Comparison of ENCODE assay signal across 11 mouse cellular contexts in the genomic region with DNA sequence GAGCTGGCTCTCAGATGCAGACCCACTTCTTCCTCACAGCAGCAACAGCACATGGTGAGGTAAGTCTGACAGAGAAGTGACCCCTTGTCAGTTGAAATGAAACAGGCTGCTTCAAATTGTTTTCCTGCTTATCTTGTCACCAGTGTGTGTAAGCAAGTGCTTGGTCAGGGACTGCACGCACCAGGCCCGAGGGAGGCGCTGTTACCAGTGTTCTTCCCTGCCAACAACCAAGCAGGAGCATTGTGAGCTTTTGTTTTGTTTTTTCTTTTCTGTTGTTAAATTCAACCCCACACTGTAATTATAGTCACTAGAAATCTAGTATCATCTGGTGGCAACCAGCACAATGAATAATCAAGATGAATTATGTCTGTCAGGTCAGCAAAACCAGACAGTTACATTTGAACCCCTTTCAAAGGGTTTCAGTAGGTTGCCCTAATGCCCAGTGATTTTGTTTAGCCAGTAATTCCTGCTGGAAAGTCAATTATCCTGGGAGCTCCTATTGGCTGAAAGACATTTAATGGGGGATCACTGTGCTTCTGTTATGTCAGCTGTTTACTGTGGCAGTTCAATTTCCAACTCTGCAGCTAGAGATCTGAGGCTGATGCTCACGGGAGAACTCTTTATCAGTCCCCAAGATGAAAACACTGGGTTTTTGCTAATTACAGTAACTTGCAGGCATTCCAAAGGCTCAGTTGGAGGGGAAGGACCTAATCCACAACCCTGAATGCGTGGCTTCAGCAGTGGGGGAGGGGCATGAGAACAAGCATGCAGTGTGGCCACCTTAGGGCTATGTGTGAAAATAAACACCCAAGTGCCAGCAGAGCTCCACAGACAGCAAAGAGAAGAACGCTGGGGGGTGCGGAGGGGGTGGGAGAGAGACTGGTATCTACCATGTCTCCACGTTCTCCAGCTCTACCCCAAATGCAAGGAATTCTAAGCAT. TPM values are rescaled to one million over a fixed set of nuclear protein-coding genes. Genes with fewer than 3 reads are reported as not detected.
DNase-seq lines count a peak whose midpoint lies in the region; ATAC-seq and TF ChIP-seq lines count a peak whose summit lies in the region.
"Had no signal": no experiment of that assay in that cellular context is flagged by ENCODE, and none has a peak within 500 bp of the region (broad histone marks: within the 10 kb centered on the region; RNA-seq: fewer than 3 reads in every experiment).

No protein-coding gene starts in this region.

- H3K4me1 ChIP-seq in kidney, embryonic 16.5 days (ENCODE audit: insufficient read depth, low read length) = peaks cover 68% of the 10 kb centered on the region
- peaks cover 50% of the 10 kb centered on the region for H3K4me1 ChIP-seq in forebrain, embryonic 14.5 days (ENCODE audit: control insufficient read depth, insufficient read depth, low read length)
- H3K4me1 ChIP-seq in midbrain, embryonic 13.5 days (replicated peaks) = peaks cover 84% of the 10 kb centered on the region

- no peaks in the 10 kb centered on the region for H3K36me3 ChIP-seq in kidney, embryonic 16.5 days (ENCODE audit: insufficient read depth, low read length)
- H3K36me3 ChIP-seq in forebrain, embryonic 14.5 days (ENCODE audit: control insufficient read depth, insufficient read depth, low read length) = no peaks in the 10 kb centered on the region; the same call in 1 of the 2 replicates
- peaks cover 9% of the 10 kb centered on the region; the same call in 1 of the 2 replicates for H3K36me3 ChIP-seq in midbrain, embryonic 13.5 days
- H3K36me3 ChIP-seq: lung, embryonic 15.5 days had no signal

- no peaks in the 10 kb centered on the region for H3K9me3 ChIP-seq in kidney, embryonic 16.5 days (ENCODE audit: low read length)
- H3K9me3 ChIP-seq in forebrain, embryonic 14.5 days (replicated peaks; ENCODE audit: control insufficient read depth, low read length) = no peaks in the 10 kb centered on the region
- no peaks in the 10 kb centered on the region for H3K9me3 ChIP-seq in midbrain, embryonic 13.5 days
- H3K9me3 ChIP-seq: lung, embryonic 15.5 days had no signal

- intact Hi-C loops in gastrocnemius, adult 2 months (cut with DNase I) = no loop called here

- peak; percentile 32; the same call in 1 of the 2 replicates for ATAC-seq in kidney, embryonic 16.5 days (ENCODE audit: low FRiP score, low TSS enrichment)
- ATAC-seq in forebrain, embryonic 14.5 days = no peak; the same call in 1 of the 2 replicates
- ATAC-seq in midbrain, embryonic 13.5 days = peak; percentile 22; the same call in 1 of the 2 replicates
- no peak for ATAC-seq in erythroblast, adult 5-6 weeks (replicated peaks; ENCODE audit: low FRiP score, poor library complexity, severe bottlenecking)

- 22% methylated on average over 8 of the region's 8 CpGs for WGBS in kidney, embryonic 16.5 days
- WGBS in forebrain, embryonic 14.5 days = 27% methylated on average over 8 of the region's 8 CpGs
- WGBS in midbrain, embryonic 13.5 days = 37% methylated on average over 8 of the region's 8 CpGs

- TF ChIP-seq CTCF in gastrocnemius, adult 2 months (IDR thresholded peaks at IDR 0.05) = no peak

- no peak overlapping the region for H3K9ac ChIP-seq in kidney, embryonic 16.5 days (replicated peaks; ENCODE audit: low read length)
- H3K9ac ChIP-seq in forebrain, embryonic 14.5 days (ENCODE audit: low read length) = no peak overlapping the region
- no peak overlapping the region for H3K9ac ChIP-seq in midbrain, embryonic 13.5 days (replicated peaks)
- H3K9ac ChIP-seq: lung, embryonic 15.5 days had no signal

- H3K27ac ChIP-seq in kidney, embryonic 16.5 days (ENCODE audit: low read length) = peak overlapping the region; percentile 36; the same call in 1 of the 2 replicates
- peak overlapping the region; percentile 49 for H3K27ac ChIP-seq in forebrain, embryonic 14.5 days (ENCODE audit: low read depth, low read length)
- H3K27ac ChIP-seq in midbrain, embryonic 13.5 days = peak overlapping the region; percentile 76
- no peak overlapping the region for H3K27ac ChIP-seq in gastrocnemius, adult 2 months
- H3K27ac ChIP-seq: lung, embryonic 15.5 days had no signal

- no peak for DNase-seq in kidney, adult 9 months
- peak; percentile 30 for DNase-seq in ZHBTc4 (ENCODE audit: low read depth, low spot score)
- DNase-seq in forebrain, embryonic 14.5 days (ENCODE audit: low spot score) = peak; percentile 46
- no peak for DNase-seq in gastrocnemius, adult 2 months
- no peak for DNase-seq in urinary bladder, postnatal 25 days (ENCODE audit: low spot score)
- DNase-seq: adrenal gland, postnatal 14 days; heart, adult 18-20 months had no signal

- H3K4me3 ChIP-seq in kidney, embryonic 16.5 days (ENCODE audit: low read length) = no peak overlapping the region
- H3K4me3 ChIP-seq in forebrain, embryonic 14.5 days (ENCODE audit: low read depth, low read length) = no peak overlapping the region
- no peak overlapping the region for H3K4me3 ChIP-seq in midbrain, embryonic 13.5 days (replicated peaks)
- H3K4me3 ChIP-seq in gastrocnemius, adult 2 months = no peak overlapping the region
- H3K4me3 ChIP-seq: lung, embryonic 15.5 days had no signal

- H3K4me2 ChIP-seq in kidney, embryonic 16.5 days (replicated peaks; ENCODE audit: low read depth, low read length) = no peak overlapping the region
- no peak overlapping the region; the same call in 1 of the 2 replicates for H3K4me2 ChIP-seq in forebrain, embryonic 14.5 days (ENCODE audit: low read length)
- H3K4me2 ChIP-seq in midbrain, embryonic 13.5 days (replicated peaks) = no peak overlapping the region
- H3K4me2 ChIP-seq: lung, embryonic 15.5 days had no signal

- H3K27me3 ChIP-seq in kidney, embryonic 16.5 days (ENCODE audit: insufficient read depth, low read length) = no peaks in the 10 kb centered on the region
- no peaks in the 10 kb centered on the region for H3K27me3 ChIP-seq in forebrain, embryonic 14.5 days (replicated peaks; ENCODE audit: control insufficient read depth, insufficient read depth, low read length)
- no peaks in the 10 kb centered on the region for H3K27me3 ChIP-seq in midbrain, embryonic 13.5 days
- H3K27me3 ChIP-seq: lung, embryonic 15.5 days had no signal

RNA-seq across cellular contexts. Expression of gene Arid3b, which starts 24.5 kb away (rescaled TPM):
- polyA plus RNA-seq in kidney, embryonic 16.5 days (2015; fragmentation: Nextera tagmentation; extraction: Ambion mirVana) = 6.0 and 8.6 TPM in 2 replicates
- 7.0 and 9.8 TPM in 2 replicates for polyA plus RNA-seq in forebrain, embryonic 14.5 days (2014; fragmentation: Nextera tagmentation; extraction: Ambion mirVana)
- polyA plus RNA-seq in midbrain, embryonic 13.5 days (2015; fragmentation: Nextera tagmentation; extraction: Ambion mirVana) = 15.1 and 18.0 TPM in 2 replicates
- total RNA-seq in gastrocnemius, adult 2 months (2021) = 1 to 10 TPM; 3.1 to 3.4 TPM
- 1.9 and 4.6 TPM in 2 replicates for total RNA-seq in erythroblast, adult 5-6 weeks (2015; ENCODE audit: low replicate concordance)
- 2.5 TPM in 2 replicates for total RNA-seq in erythroblast, adult 5-6 weeks (2017; ENCODE audit: low replicate concordance)

RNA-seq across cellular contexts. Expression of gene Clk3, which starts 46.4 kb away (rescaled TPM):
- 82.0 and 90.0 TPM in 2 replicates for polyA plus RNA-seq in kidney, embryonic 16.5 days (2015; fragmentation: Nextera tagmentation; extraction: Ambion mirVana)
- 92.3 and 94.9 TPM in 2 replicates for polyA plus RNA-seq in forebrain, embryonic 14.5 days (2014; fragmentation: Nextera tagmentation; extraction: Ambion mirVana)
- 80.0 and 84.9 TPM in 2 replicates for polyA plus RNA-seq in midbrain, embryonic 13.5 days (2015; fragmentation: Nextera tagmentation; extraction: Ambion mirVana)
- total RNA-seq in gastrocnemius, adult 2 months (2021) = 10 to 100 TPM; 45.4 to 50.4 TPM
- 234 and 296 TPM in 2 replicates for total RNA-seq in erythroblast, adult 5-6 weeks (2015; ENCODE audit: low replicate concordance)
- total RNA-seq in erythroblast, adult 5-6 weeks (2017; ENCODE audit: low replicate concordance) = 403 and 420 TPM in 2 replicates

Comparison
In these comparisons a context has a peak if more than half of its experiments do, and no peak if none do; other contexts are left out.
1. ATAC-seq: peak in kidney, embryonic 16.5 days (single experiment) and midbrain, embryonic 13.5 days (single experiment); none in forebrain, embryonic 14.5 days (single experiment) and erythroblast, adult 5-6 weeks (single experiment).
2. DNase-seq: peak in ZHBTc4 (single experiment) and forebrain, embryonic 14.5 days (single experiment); none in kidney, adult 9 months (single experiment), gastrocnemius, adult 2 months (single experiment) and urinary bladder, postnatal 25 days (single experiment).